Mouse (Mus musculus) lung, embryonic 15.5 days (tissue): ENCODE data around the gene Pkd2. TPM values are rescaled to one million over a fixed set of nuclear protein-coding genes. Genes with fewer than 3 reads are reported as not detected.

Experiments
- ATAC-seq: fragments of 200-750 bp; cut with Nextera tagmentation; 2 replicates; pipeline ENCODE4 v1.8.0; 2017; ENCODE audit warnings: moderate number of reproducible peaks, borderline replicate concordance; ENCODE audit not compliant: low FRiP score, low TSS enrichment; ENCODE audit errors: extremely low read depth
- H3K27ac ChIP-seq: fragments of 300-500 bp; sonication (generic); 2 replicates; pipeline ENCODE4 v1.5.1; 2015; ENCODE audit warnings: moderate library complexity, mild to moderate bottlenecking, inconsistent platforms
- H3K27me3 ChIP-seq: fragments of 300-500 bp; sonication (generic); 2 replicates; pipeline ENCODE4 v1.6.1; 2015; ENCODE audit warnings: inconsistent platforms
- H3K36me3 ChIP-seq: fragments of 300-500 bp; sonication (generic); 2 replicates; pipeline ENCODE4 v1.6.1; 2015; ENCODE audit warnings: inconsistent platforms
- H3K4me1 ChIP-seq: fragments of 300-500 bp; sonication (generic); 2 replicates; pipeline ENCODE4 v1.6.1; 2015; ENCODE audit warnings: inconsistent platforms
- H3K4me2 ChIP-seq: fragments of 300-500 bp; sonication (generic); 2 replicates; pipeline ENCODE4 v1.6.1; 2015; ENCODE audit warnings: inconsistent platforms, mild to moderate bottlenecking, moderate library complexity
- H3K4me3 ChIP-seq: fragments of 300-500 bp; sonication (generic); 2 replicates; pipeline ENCODE4 v1.5.1; 2015; ENCODE audit warnings: mild to moderate bottlenecking, inconsistent platforms
- H3K9ac ChIP-seq: fragments of 300-500 bp; sonication (generic); 2 replicates; pipeline ENCODE4 v1.6.1; 2015; ENCODE audit warnings: inconsistent platforms
- H3K9me3 ChIP-seq: fragments of 300-500 bp; sonication (generic); 2 replicates; pipeline ENCODE4 v1.6.1; 2016; ENCODE audit warnings: inconsistent platforms
- WGBS: fragments of 180-500 bp; shearing (Covaris S2); methylation state at CpG from one replicate; pipeline ENCODE4 v1.1.7; 2015; 5-methylcytosine and 5-hydroxymethylcytosine counted together
- polyA plus RNA-seq: library from polyadenylated mRNA; unstranded; fragments of >200 nt; fragmentation: Nextera tagmentation; extraction: Ambion mirVana; gene quantifications from 2 replicates; pipeline ENCODE4 v1.2.1, GENCODE M21; 2015

The Pkd2 gene
- polyA plus RNA-seq = 13.2 and 13.9 TPM in 2 replicates

DNA sequence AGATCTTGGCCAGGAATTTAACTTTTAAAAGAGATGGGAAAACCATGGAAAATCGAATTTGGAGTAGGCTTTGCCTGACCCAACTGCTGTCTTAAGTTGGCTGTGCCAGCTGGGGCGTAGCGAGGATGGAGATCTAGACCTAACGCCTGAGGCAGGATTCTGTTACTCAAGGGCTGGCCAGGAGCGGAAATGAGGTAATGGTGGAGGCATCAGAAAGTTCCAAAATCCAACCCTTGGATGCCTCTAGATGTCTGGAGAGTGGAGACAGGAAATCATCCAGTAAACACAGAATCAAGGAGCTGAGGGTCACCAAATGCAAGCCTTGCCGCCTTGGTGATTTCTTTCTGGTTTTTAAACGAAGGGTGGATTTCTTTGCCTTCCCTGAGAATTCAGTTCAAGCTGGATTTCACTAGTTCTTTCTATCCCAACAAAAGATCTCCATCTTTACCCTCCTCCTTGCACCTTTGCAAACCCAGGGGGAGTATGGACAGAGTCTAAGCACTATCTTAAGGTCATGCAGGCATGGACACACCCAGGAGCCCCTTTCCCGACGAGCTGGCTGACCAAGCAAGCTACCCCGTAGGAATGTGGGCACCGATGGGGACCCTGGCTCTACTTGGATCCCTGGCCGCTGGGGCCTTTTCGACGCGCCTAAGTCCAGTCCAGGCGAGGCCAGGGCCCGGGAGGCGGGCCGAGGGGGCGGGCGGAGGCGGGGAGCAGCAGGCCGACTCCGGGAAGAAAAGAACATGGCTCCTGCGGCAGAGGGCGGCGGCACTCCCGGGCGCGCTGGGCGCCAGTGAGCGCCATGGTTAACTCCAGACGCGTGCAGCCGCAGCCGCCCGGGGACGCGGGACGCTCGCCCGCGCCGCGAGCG, at the start of gene Pkd2:
TSS of gene Pkd2 (plus strand) at position 619 of the 874 bp plus-strand sequence.
- 13% methylated on average over 30 of the region's 46 CpGs for WGBS

DNA sequence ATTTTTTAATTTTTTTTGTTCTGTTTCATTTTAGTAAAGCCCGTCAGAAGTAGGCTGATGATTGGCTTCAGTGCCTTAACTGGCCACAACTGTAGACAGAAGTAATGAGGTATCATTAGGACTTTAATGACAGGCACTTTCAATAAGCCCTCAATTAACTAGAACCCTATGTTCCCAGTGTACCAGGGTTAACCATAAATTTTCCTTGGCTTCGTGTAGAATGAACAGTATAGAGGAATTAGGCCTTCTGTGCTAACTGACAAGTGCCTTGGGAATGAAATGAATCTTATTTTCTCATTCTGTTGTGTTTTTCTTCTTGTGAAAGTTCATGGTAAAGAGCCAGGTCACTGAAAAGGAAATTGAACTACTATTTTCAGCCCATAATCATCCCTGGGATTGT, 43.3 kb upstream of the Pkd2 start:
- H3K27ac ChIP-seq = no peak overlapping the region
- H3K9me3 ChIP-seq = no peaks in the 10 kb centered on the region
- no peaks in the 10 kb centered on the region for H3K27me3 ChIP-seq
- no peaks in the 10 kb centered on the region for H3K36me3 ChIP-seq
- H3K4me2 ChIP-seq = no peak overlapping the region
- ATAC-seq = no peak
- no peak overlapping the region for H3K9ac ChIP-seq
- H3K4me1 ChIP-seq = no peaks in the 10 kb centered on the region
- WGBS = 77% methylated on average over 2 of the region's 2 CpGs
- no peak overlapping the region for H3K4me3 ChIP-seq

More for the DNA sequence above, at the start of gene Pkd2:
- H3K36me3 ChIP-seq = no peaks in the 10 kb centered on the region; the same call in 1 of the 2 replicates
- ATAC-seq = peak; percentile 95
- H3K27ac ChIP-seq = peak within 1 kb of the TSS; percentile 95
- no peaks in the 10 kb centered on the region for H3K9me3 ChIP-seq
- peak within 1 kb of the TSS; percentile 96 for H3K9ac ChIP-seq
- peaks cover 14% of the 10 kb centered on the region for H3K4me1 ChIP-seq
- peak within 1 kb of the TSS; percentile 75 for H3K4me2 ChIP-seq
- no peaks in the 10 kb centered on the region for H3K27me3 ChIP-seq
- peak within 1 kb of the TSS; percentile 91 for H3K4me3 ChIP-seq

- no peak overlapping the region for H3K27ac ChIP-seq
- WGBS = 66% methylated on average over 3 of the region's 3 CpGs
- no peak overlapping the region for H3K4me2 ChIP-seq
- no peak overlapping the region for H3K4me3 ChIP-seq
- no peaks in the 10 kb centered on the region for H3K36me3 ChIP-seq
- no peaks in the 10 kb centered on the region for H3K4me1 ChIP-seq
- H3K9me3 ChIP-seq = no peaks in the 10 kb centered on the region
- H3K9ac ChIP-seq = no peak overlapping the region
- no peaks in the 10 kb centered on the region for H3K27me3 ChIP-seq
- no peak for ATAC-seq
Observed at GRCm38 (mm10) chr5:104417028-104417427, 42.2 kb upstream of the Pkd2 start.

GRCm38 (mm10) chr5:104417721-104418120, 41.5 kb upstream of the Pkd2 start:
- no peak for ATAC-seq
- H3K4me3 ChIP-seq = no peak overlapping the region
- no peaks in the 10 kb centered on the region for H3K4me1 ChIP-seq
- H3K9me3 ChIP-seq = no peaks in the 10 kb centered on the region
- WGBS = 72% methylated on average over 1 of the region's 1 CpGs
- no peak overlapping the region for H3K9ac ChIP-seq
- no peaks in the 10 kb centered on the region for H3K27me3 ChIP-seq
- H3K4me2 ChIP-seq = no peak overlapping the region
- no peaks in the 10 kb centered on the region for H3K36me3 ChIP-seq
- H3K27ac ChIP-seq = no peak overlapping the region

DNA sequence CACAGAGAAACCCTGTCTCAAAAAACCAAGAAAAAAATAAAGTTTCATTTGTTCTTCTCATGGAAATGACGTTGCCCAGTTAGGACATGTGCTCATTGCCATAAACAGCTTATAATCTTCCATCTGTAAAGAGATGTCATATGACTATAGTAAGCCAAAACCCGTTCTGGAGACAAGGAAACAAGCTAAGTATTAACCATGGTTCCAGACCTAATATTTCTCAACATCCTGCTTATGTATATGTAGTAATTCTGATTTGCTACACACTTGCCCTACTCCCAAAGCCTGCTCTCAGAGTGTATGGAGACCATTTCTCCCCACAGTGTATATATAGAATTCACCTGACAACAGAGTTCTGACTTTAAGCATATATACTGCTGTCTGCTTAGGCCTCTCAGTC, 37.2 kb upstream of the Pkd2 start:
- no peaks in the 10 kb centered on the region for H3K9me3 ChIP-seq
- no peak overlapping the region for H3K4me2 ChIP-seq
- no peak overlapping the region for H3K27ac ChIP-seq
- no peak overlapping the region for H3K9ac ChIP-seq
- WGBS = 70% methylated on average over 2 of the region's 2 CpGs
- no peak overlapping the region for H3K4me3 ChIP-seq
- no peaks in the 10 kb centered on the region for H3K36me3 ChIP-seq
- no peak for ATAC-seq
- no peaks in the 10 kb centered on the region for H3K27me3 ChIP-seq
- no peaks in the 10 kb centered on the region for H3K4me1 ChIP-seq

DNA sequence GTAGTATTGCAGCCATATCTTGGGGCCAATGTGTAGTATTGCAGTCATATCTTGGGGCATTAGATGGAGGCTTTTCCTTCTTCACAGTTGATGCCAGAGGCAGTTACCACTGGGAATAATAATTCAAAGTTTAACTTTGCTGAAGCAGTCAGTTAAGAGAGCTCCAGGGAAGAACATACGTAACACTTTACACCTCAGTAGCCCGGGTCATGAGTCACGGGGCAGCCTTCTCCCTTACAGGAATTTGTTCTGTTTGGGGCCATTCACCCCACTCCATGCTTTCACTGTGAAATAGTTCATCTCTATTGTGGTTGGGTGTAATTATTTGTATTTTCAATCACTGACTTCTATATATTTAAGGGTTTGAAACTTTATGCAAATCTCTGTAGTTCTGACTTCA, 35.4 kb upstream of the Pkd2 start:
- H3K36me3 ChIP-seq = no peaks in the 10 kb centered on the region
- no peak overlapping the region for H3K9ac ChIP-seq
- 80% methylated on average over 3 of the region's 3 CpGs for WGBS
- H3K9me3 ChIP-seq = no peaks in the 10 kb centered on the region
- no peak overlapping the region for H3K27ac ChIP-seq
- no peak for ATAC-seq
- H3K4me2 ChIP-seq = no peak overlapping the region
- H3K4me3 ChIP-seq = no peak overlapping the region
- H3K27me3 ChIP-seq = no peaks in the 10 kb centered on the region
- H3K4me1 ChIP-seq = no peaks in the 10 kb centered on the region

DNA sequence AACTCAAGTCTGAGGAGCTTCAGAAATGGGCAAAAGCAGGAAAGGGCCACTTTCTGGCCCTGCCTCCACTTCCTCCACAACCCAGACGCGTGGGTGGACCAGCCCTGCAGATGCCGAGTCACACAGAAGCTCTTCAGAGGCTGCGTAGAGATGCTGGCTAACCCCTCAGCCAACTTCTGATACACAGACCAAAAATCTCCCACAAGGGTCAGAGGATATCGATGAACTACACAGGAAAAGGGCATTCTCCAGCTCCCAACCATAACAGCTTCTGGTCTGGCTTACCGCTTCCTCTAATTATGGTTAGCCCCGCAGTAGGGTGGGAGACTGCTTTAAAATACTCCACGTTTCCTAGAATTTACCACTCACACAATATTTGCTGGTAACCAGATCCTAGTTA, 33.3 kb upstream of the Pkd2 start:
- Histone ChIP-seq H3K27me3 (no peaks in the 10 kb centered on the region), H3K4me1 (no peaks in the 10 kb centered on the region), H3K9me3 (no peaks in the 10 kb centered on the region), H3K36me3 (no peaks in the 10 kb centered on the region), H3K9ac (no peak overlapping the region), H3K27ac (no peak overlapping the region), H3K4me3 (no peak overlapping the region), H3K4me2 (no peak overlapping the region)
- 68% methylated on average over 8 of the region's 8 CpGs for WGBS
- no peak for ATAC-seq

DNA sequence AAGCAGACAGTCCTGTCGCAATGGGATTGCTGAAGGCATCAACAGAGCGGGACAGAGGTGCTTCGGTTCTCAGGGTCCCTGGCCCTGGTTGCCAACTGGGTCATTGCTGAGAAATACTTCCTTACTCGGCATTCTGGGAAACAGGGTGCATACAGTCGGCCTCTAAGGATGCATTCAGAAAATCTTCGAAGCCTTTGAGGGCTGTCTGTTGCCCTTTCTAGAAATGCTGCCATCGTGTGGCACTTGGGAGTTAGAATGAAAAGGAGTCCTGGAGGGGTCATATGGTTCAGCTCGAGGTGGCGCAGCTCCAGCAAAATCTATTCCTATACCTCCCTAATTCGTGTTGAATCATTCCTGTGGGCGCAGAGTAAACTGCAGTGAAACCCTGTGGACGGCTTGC, 26.4 kb upstream of the Pkd2 start:
- no peak for ATAC-seq
- Histone ChIP-seq H3K4me2 (no peak overlapping the region), H3K36me3 (no peaks in the 10 kb centered on the region), H3K4me1 (no peaks in the 10 kb centered on the region; the same call in 1 of the 2 replicates), H3K4me3 (no peak overlapping the region), H3K27ac (no peak overlapping the region), H3K27me3 (no peaks in the 10 kb centered on the region), H3K9ac (no peak overlapping the region), H3K9me3 (no peaks in the 10 kb centered on the region)
- WGBS = 34% methylated on average over 12 of the region's 12 CpGs

GRCm38 (mm10) chr5:104433968-104434565, 25.2 kb upstream of the Pkd2 start:
- Histone ChIP-seq H3K4me1 (no peaks in the 10 kb centered on the region; the same call in 1 of the 2 replicates), H3K27ac (no peak overlapping the region), H3K27me3 (no peaks in the 10 kb centered on the region), H3K4me3 (no peak overlapping the region), H3K36me3 (no peaks in the 10 kb centered on the region), H3K9ac (no peak overlapping the region), H3K9me3 (no peaks in the 10 kb centered on the region), H3K4me2 (no peak overlapping the region)
- 35% methylated on average over 6 of the region's 6 CpGs for WGBS
- no peak for ATAC-seq

DNA sequence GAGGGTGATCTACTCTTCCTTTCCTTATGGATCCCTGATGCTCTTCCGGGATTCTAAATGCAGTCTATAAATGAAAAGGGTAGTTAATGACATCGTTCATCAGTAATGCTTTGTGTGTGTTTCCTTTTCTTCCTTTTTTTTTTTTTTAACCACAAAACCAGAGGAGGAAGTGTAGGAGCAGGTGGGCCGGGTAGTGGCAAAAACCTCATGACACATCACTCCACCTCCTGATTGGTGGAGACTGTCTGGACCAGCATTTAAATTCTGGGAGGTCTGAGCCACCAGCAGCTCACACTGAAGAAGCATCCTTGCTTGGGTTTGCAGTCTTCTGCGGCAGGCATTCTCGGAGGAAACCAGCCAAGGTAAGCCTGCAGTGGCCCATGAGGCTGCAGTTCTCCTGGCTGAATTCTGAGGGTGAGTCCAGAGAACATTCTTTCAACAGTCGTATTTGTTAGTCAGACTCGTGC, 24.4 kb upstream of the Pkd2 start, which contains the start of gene Spp1:
TSS of gene Spp1 (plus strand) at position 284 of the 467 bp plus-strand sequence.
- ATAC-seq = no peak

DNA sequence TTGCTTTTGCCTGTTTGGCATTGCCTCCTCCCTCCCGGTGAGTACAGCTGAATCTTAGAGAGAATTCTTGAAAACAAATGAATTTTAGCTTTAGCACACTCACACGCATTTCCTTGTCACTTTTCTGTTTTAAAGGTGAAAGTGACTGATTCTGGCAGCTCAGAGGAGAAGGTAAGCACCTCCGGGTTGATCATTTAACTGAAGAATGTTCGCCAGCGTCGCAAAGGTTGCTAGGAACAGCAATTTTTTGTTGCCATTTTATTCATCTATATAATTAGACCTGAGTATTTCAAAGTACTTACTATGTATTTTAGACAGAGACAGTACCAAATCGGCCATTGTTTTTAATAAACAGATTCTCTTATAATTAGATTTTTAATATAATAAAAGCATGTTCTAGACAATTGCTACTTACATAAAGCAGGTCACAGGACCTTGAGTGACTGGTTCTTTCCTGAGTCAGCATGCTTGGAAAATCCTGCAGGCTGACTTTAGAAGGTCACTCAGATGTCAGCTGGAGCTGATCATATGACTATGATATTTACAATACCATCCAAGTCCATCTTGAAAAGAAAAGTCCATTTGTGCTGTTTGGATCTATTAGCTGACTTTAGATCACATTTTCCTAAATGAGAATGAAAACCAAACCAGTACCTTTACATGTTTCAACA, 22.7 kb upstream of the Pkd2 start:
- no peak for ATAC-seq
- H3K4me3 ChIP-seq = no peak overlapping the region
- no peaks in the 10 kb centered on the region for H3K27me3 ChIP-seq
- H3K9me3 ChIP-seq = no peaks in the 10 kb centered on the region
- H3K4me1 ChIP-seq = no peaks in the 10 kb centered on the region; the same call in 1 of the 2 replicates
- no peak overlapping the region for H3K27ac ChIP-seq
- 53% methylated on average over 7 of the region's 7 CpGs for WGBS
- no peaks in the 10 kb centered on the region for H3K36me3 ChIP-seq
- H3K9ac ChIP-seq = no peak overlapping the region
- H3K4me2 ChIP-seq = no peak overlapping the region

More for the DNA sequence above, 24.4 kb upstream of the Pkd2 start, which contains the start of gene Spp1:
- no peaks in the 10 kb centered on the region for H3K9me3 ChIP-seq
- no peaks in the 10 kb centered on the region for H3K27me3 ChIP-seq
- no peak within 1 kb of the TSS for H3K27ac ChIP-seq
- no peak within 1 kb of the TSS for H3K4me3 ChIP-seq
- no peaks in the 10 kb centered on the region for H3K36me3 ChIP-seq
- H3K4me2 ChIP-seq = no peak within 1 kb of the TSS
- no peaks in the 10 kb centered on the region; the same call in 1 of the 2 replicates for H3K4me1 ChIP-seq
- no peak within 1 kb of the TSS for H3K9ac ChIP-seq
- 59% methylated on average over 7 of the region's 7 CpGs for WGBS
